Mouse (Mus musculus): ENCODE measurements around the gene Sec22a.

GRCm38 (mm10) chr16:35403356-35403755 is 39.6 kb upstream of the Sec22a start:
- TF ChIP-seq CTCF (IDR thresholded peaks at IDR 0.05; ENCODE audit: control insufficient read depth, insufficient read depth, insufficient read length), result no peak
- TF ChIP-seq CEBPB (IDR thresholded peaks at IDR 0.05; ENCODE audit: low read depth), result no peak
- TF ChIP-seq MYOG (IDR thresholded peaks at IDR 0.05; ENCODE audit: control insufficient read depth, extremely low read depth, insufficient read length), result no peak

Data from C2C12 (cell line).